Mouse (Mus musculus) small intestine, adult 10 weeks (tissue): ENCODE data around the gene Stfa1. TPM values are rescaled to one million over a fixed set of nuclear protein-coding genes. Genes with fewer than 3 reads are reported as not detected.

ENCODE experiments used
- polyA plus RNA-seq: library from polyadenylated mRNA; stranded (reverse); fragments of 350-450 nt; fragmentation: Illumina TruSeq; extraction: RNeasy Lipid Tissue Mini Kit (QIAGEN cat#74804); gene quantifications from one replicate; pipeline ENCODE4 v1.2.3, GENCODE M21; 2014; ENCODE audit warnings: low replicate concordance

Stfa1 gene
- not detected for polyA plus RNA-seq

DNA sequence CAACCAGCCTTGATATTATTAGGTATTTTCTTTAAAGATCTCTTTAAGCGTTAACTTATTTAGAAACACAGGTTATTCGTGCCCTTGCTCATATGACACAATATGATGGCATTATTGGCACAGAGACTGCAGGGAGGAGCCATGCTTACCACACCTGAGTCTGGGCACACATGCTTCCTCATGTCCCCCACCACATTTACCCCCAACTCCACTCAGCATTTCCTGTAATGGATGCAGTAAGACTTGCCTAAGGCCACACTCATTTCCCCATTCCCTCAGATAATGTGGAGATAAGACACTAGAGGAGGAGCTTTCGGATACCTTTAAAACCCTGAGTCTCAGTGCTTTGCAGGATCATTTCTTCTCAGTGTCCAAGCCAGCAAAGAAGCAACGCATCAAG, at the start of gene Stfa1:
TSS of gene Stfa1 (plus strand) at position 156 of the 400 bp plus-strand sequence.

GRCm38 (mm10) chr16:36334232-36334631, 57.5 kb downstream of the Stfa1 start, which contains the start of gene BC117090:
Gene BC117090, minus strand, starts transcription at chr16:36334332.

Other genes starting within 250 kb of the Stfa1 start
- gene Wdr5b, start 235.8 kb upstream of the Stfa1 start, polyA plus RNA-seq = 6.1 TPM
- 65.7 TPM for gene Fam162a, start 205.4 kb upstream of the Stfa1 start, polyA plus RNA-seq
- 234 TPM for gene Ccdc58, start 205.3 kb upstream of the Stfa1 start, polyA plus RNA-seq
- not detected for gene Csta1, start 145.7 kb upstream of the Stfa1 start, polyA plus RNA-seq
- gene Stfa2l1, start 120.1 kb upstream of the Stfa1 start, polyA plus RNA-seq = not detected
- gene Gm5483, start 92.7 kb upstream of the Stfa1 start, polyA plus RNA-seq = not detected
- gene Gm5416, start 66.5 kb upstream of the Stfa1 start, polyA plus RNA-seq = not detected
- gene 2010005H15Rik, start 55.5 kb upstream of the Stfa1 start, polyA plus RNA-seq = 4.5 TPM
- not detected for gene BC117090, start 57.4 kb downstream of the Stfa1 start, polyA plus RNA-seq
- not detected for gene BC100530, start 90.8 kb downstream of the Stfa1 start, polyA plus RNA-seq
- not detected for gene Stfa2, start 131.5 kb downstream of the Stfa1 start, polyA plus RNA-seq
- gene Stfa3, start 178.4 kb downstream of the Stfa1 start, polyA plus RNA-seq = not detected